ENCODE assay signal across 9 mouse cellular contexts in the genomic region with DNA sequence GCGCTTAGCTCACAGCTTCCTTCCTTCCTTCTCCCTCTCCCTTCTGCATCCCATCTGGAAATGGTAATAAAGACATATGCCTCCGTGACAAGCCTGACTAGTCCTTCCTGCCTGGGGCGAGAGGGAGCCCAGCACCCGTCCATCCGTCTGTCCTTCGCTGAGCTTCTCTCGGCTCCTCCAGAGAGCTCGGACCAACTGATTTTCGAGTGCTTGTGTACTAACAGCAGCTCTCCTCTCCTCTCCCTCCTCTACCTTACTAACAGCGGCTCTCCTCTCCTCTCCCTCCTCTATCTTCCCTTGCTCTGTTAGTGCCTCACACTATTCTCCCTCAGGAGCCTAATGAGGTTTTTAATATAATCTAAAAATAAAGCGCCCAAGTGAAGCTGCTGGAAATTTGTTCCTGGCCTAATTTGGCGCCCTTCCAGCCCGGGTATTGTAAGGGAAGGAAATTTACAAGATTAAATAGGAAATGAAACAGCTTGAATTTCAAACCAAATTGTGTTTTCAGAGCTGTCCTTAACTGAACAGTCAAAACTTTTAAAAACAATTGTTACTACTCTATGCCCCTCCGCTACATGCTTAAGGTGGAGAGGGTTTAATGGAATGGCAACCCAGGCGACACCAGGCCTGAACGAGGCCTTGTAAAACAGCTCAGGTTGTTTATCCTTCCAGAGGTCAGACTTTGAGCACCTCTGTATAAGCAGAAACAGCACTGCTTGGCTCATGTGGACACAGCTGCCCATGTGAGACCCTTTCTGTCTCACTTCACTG. TPM values are rescaled to one million over a fixed set of nuclear protein-coding genes. Genes with fewer than 3 reads are reported as not detected.
DNase-seq lines count a peak whose midpoint lies in the region; ATAC-seq and TF ChIP-seq lines count a peak whose summit lies in the region.
"Had no signal": no experiment of that assay in that cellular context is flagged by ENCODE, and none has a peak within 500 bp of the region (broad histone marks: within the 10 kb centered on the region; RNA-seq: fewer than 3 reads in every experiment).

No protein-coding gene starts in this region.

- TF ChIP-seq CTCF in cerebellum, adult 2 months (IDR thresholded peaks at IDR 0.05; ENCODE audit: borderline replicate concordance, insufficient read depth, low read depth, low read length), result no peak
- no peak for TF ChIP-seq CTCF in left cerebral cortex, adult 2 months (IDR thresholded peaks at IDR 0.05)

- ATAC-seq in kidney, embryonic 14.5 days (ENCODE audit: low FRiP score, low TSS enrichment), result 0 out of 2 replicates have a peak, but pooled peaks have one; percentile 24
- no peak for ATAC-seq in stomach, embryonic 14.5 days (ENCODE audit: insufficient number of reproducible peaks, insufficient read depth, low FRiP score, low read depth)

- H3K4me3 ChIP-seq in cerebellum, adult 2 months (replicated peaks; ENCODE audit: insufficient read depth, low read depth, low read length), result no peak overlapping the region
- no peak overlapping the region for H3K4me3 ChIP-seq in kidney, embryonic 14.5 days (ENCODE audit: low read length)
- no peak overlapping the region for H3K4me3 ChIP-seq in stomach, embryonic 14.5 days (ENCODE audit: low read depth, low read length)
- H3K4me3 ChIP-seq in left cerebral cortex, adult 2 months, result no peak overlapping the region

- no peaks in the 10 kb centered on the region for H3K27me3 ChIP-seq in cerebellum, adult 2 months (ENCODE audit: control insufficient read depth, insufficient read depth, low read length)
- no peaks in the 10 kb centered on the region for H3K27me3 ChIP-seq in kidney, embryonic 14.5 days (ENCODE audit: control insufficient read depth, insufficient read depth, low read length)
- no peaks in the 10 kb centered on the region for H3K27me3 ChIP-seq in stomach, embryonic 14.5 days (ENCODE audit: control insufficient read depth, insufficient read depth, low read length)

- H3K36me3 ChIP-seq in kidney, embryonic 14.5 days (ENCODE audit: control insufficient read depth, insufficient read depth, low read length), result peaks cover 65% of the 10 kb centered on the region
- H3K36me3 ChIP-seq in stomach, embryonic 14.5 days (ENCODE audit: control insufficient read depth, insufficient read depth, low read length), result peaks cover 35% of the 10 kb centered on the region

- no peaks in the 10 kb centered on the region; the same call in 1 of the 2 replicates for H3K4me1 ChIP-seq in cerebellum, adult 2 months (ENCODE audit: control insufficient read depth, insufficient read depth, low read length)
- no peaks in the 10 kb centered on the region for H3K4me1 ChIP-seq in kidney, embryonic 14.5 days (ENCODE audit: control insufficient read depth, insufficient read depth, low read length)
- H3K4me1 ChIP-seq in stomach, embryonic 14.5 days (ENCODE audit: control insufficient read depth, insufficient read depth, low read length), result peaks cover 9% of the 10 kb centered on the region

- H3K4me2 ChIP-seq in kidney, embryonic 14.5 days (replicated peaks; ENCODE audit: low read depth, low read length), result no peak overlapping the region
- H3K4me2 ChIP-seq in stomach, embryonic 14.5 days (replicated peaks; ENCODE audit: low read depth, low read length), result no peak overlapping the region

- 65% methylated on average over 16 of the region's 16 CpGs for WGBS in cerebellum, adult 2 months
- WGBS in kidney, embryonic 14.5 days, result 68% methylated on average over 16 of the region's 16 CpGs
- 55% methylated on average over 16 of the region's 16 CpGs for WGBS in stomach, embryonic 14.5 days

- no peak overlapping the region for H3K9ac ChIP-seq in kidney, embryonic 14.5 days (ENCODE audit: low read depth, low read length)
- H3K9ac ChIP-seq in stomach, embryonic 14.5 days (replicated peaks; ENCODE audit: low read depth, low read length), result no peak overlapping the region

- H3K9me3 ChIP-seq in kidney, embryonic 14.5 days (ENCODE audit: control insufficient read depth, low read length), result no peaks in the 10 kb centered on the region
- H3K9me3 ChIP-seq in stomach, embryonic 14.5 days (ENCODE audit: control insufficient read depth, low read depth, low read length), result no peaks in the 10 kb centered on the region

- no peak for TF ChIP-seq POLR2A in cerebellum, adult 2 months (IDR thresholded peaks at IDR 0.05; ENCODE audit: borderline replicate concordance, insufficient read depth, low read length)

- H3K27ac ChIP-seq in cerebellum, adult 2 months (ENCODE audit: insufficient read depth, low read length), result 0 out of 2 replicates have a peak overlapping the region, but pooled peaks have one; percentile 5
- H3K27ac ChIP-seq in kidney, embryonic 14.5 days (ENCODE audit: low read depth, low read length), result peak overlapping the region; percentile 66; the same call in 1 of the 2 replicates
- H3K27ac ChIP-seq in stomach, embryonic 14.5 days (ENCODE audit: low read length), result peak overlapping the region; percentile 68; the same call in 1 of the 2 replicates
- no peak overlapping the region for H3K27ac ChIP-seq in left cerebral cortex, adult 2 months

- intact Hi-C loops in left cerebral cortex, adult 2 months (cut with DNase I), result no loop called here

- DNase-seq in cerebellum, adult 2 months, result peak in 1 of 2 experiments; percentile 18
- no peak for DNase-seq in cerebellum, postnatal 10 days
- DNase-seq in lung, postnatal 10 days, result peak; percentile 31
- DNase-seq in lung, postnatal 36 days, result no peak
- no peak for DNase-seq in left cerebral cortex, adult 2 months (ENCODE audit: extremely low spot score in 1 of 2, low spot score in 2 of 2)
- DNase-seq in left cerebral cortex, adult 18-20 months (ENCODE audit: low spot score in 2 of 2), result no peak

RNA-seq across cellular contexts. Expression of gene 1700010B08Rik, which starts 16.9 kb away (rescaled TPM):
- polyA plus RNA-seq in cerebellum, adult 2 months (2012; rRNA removed), result not detected in 2 replicates
- 0.23 TPM in 1 of 2 replicates, not detected in the other for polyA plus RNA-seq in kidney, embryonic 14.5 days (2014; fragmentation: Nextera tagmentation; extraction: Ambion mirVana)
- polyA plus RNA-seq in stomach, embryonic 14.5 days (2014; fragmentation: Nextera tagmentation; extraction: Ambion mirVana), result not detected in 2 replicates
- not detected for total RNA-seq in left cerebral cortex, adult 2 months (2021)
- not detected for total RNA-seq in left cerebral cortex, adult 18-20 months (2021)
- polyA plus RNA-seq: C2C12 had no signal

RNA-seq across cellular contexts. Expression of gene Vapb, which starts 35.0 kb away (rescaled TPM):
- 58.5 and 70.6 TPM in 2 replicates for polyA plus RNA-seq in cerebellum, adult 2 months (2012; rRNA removed)
- polyA plus RNA-seq in kidney, embryonic 14.5 days (2014; fragmentation: Nextera tagmentation; extraction: Ambion mirVana), result 9.3 and 18.9 TPM in 2 replicates
- 11.1 and 13.4 TPM in 2 replicates for polyA plus RNA-seq in stomach, embryonic 14.5 days (2014; fragmentation: Nextera tagmentation; extraction: Ambion mirVana)
- total RNA-seq in left cerebral cortex, adult 2 months (2021), result 100 to 1,000 TPM; 125 to 130 TPM
- total RNA-seq in left cerebral cortex, adult 18-20 months (2021), result 100 to 1,000 TPM; 121 to 132 TPM

RNA-seq across cellular contexts. Expression of gene Rab22a, which starts 42.7 kb away (rescaled TPM):
- polyA plus RNA-seq in cerebellum, adult 2 months (2012; rRNA removed), result 20.1 and 21.6 TPM in 2 replicates
- 24.9 and 32.9 TPM in 2 replicates for polyA plus RNA-seq in kidney, embryonic 14.5 days (2014; fragmentation: Nextera tagmentation; extraction: Ambion mirVana)
- 35.4 and 35.5 TPM in 2 replicates for polyA plus RNA-seq in stomach, embryonic 14.5 days (2014; fragmentation: Nextera tagmentation; extraction: Ambion mirVana)
- total RNA-seq in left cerebral cortex, adult 2 months (2021), result 10 to 100 TPM; 26.3 to 28.1 TPM
- total RNA-seq in left cerebral cortex, adult 18-20 months (2021), result 10 to 100 TPM; 28.6 to 29.6 TPM
